Mouse (Mus musculus) MEL-GATA-1-ER (cell line): ENCODE measurements at regions not wholly inside any gene's neighbourhood (a gene's known extent, or its start where the extent isn't known, plus 50 kb on each side); places are given as distances from the start of the nearest gene placed in this dataset.
A peak's percentile ranks its signal among the peaks of the same experiment; 100 is the strongest.

Experiments
- DNase-seq: peaks from one replicate; pipeline ENCODE4 v3.0.0-alpha.2; 2012; ENCODE audit warnings: low read depth; ENCODE audit errors: extremely low read depth

DNA sequence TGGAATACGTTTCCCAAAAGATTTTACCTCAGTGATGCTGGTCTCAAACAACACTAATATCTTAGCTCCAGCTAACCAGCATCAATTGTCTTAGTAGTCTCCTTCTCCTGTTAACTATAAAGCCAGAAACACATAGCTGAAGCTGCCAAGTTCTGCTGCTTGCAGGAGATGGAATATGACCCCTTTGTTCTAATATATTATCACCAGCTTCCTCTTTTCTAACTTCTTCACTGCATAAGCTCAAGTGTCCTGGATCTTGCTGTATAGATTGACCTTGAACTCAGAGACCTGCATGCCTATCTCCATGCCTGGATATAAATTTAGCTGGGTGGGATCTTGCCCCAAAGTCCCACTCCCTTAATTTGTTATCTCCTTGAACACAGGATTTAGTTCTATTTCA is 94.8 kb downstream of the Rbm46 start:
- DNase-seq, result no peak

GRCm38 (mm10) chr3:82770512-82771270 is 105.6 kb downstream of the Rbm46 start:
- DNase-seq, result no peak

DNA sequence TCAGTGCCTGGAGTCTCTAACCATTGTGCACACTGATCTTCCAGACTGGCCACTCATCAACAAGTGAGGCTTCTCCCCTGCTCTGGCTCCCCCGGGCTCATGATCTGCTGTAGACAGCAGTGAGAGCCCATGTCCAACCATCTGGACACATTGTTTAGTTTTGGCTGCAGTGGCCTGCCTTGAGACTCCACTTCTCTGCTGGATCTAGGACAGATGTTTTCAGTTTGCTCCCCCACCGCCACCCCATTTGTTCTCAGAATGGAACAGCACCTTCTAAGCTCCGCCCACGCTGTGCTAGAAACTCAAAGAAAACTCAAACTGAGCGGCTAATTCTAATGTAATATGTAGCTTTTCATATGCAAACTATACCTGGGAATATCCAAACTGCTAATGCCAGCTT is 108.8 kb downstream of the Rbm46 start:
- DNase-seq, result no peak

GRCm38 (mm10) chr3:82759946-82760345 is 116.3 kb downstream of the Rbm46 start:
- no peak for DNase-seq

DNA sequence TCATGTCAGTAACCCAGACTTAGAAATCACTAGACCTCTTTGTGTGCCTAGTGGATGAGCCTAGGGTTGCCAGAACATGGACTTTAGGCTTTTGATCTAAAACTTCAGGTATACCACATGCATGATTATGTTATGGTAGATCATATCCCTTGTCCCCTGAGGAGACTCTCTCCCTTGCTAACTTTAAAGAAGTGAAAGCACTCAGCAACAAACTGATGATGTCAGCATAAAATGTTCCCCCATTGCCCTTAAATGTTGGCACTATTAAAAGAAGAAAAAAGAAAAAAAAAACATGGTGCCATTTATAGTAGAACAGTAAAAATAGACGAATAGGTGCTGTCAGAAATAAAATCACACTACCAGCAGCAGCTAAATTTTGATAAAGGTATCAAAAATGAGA is 117.3 kb downstream of the Rbm46 start:
- DNase-seq, result no peak

- DNase-seq, result peak; percentile 15
Measured at GRCm38 (mm10) chr3:82725546-82725945, 150.7 kb downstream of the Rbm46 start.

GRCm38 (mm10) chr3:82707628-82708027 is 159.7 kb upstream of the Npy2r start:
- no peak for DNase-seq

DNA sequence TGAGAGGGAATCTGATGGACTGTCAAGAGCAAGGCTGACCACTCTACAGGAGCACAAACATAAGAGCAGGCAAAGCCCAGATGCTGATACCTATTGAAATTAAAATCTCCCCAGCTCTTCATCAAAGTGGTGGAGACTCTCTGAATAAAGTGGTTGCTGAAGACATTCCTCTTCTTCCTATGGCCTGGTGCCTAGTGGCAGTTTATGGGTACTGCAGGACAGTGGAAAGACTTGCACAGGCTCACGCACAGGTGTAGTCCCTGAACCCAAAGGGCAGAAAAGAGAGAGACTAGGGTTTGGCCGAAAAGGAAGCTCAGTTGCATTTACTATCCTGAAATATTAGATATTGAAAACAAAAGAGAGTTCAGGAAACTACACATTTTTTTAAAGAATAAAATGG is 144.2 kb upstream of the Npy2r start:
- no peak for DNase-seq

- no peak for DNase-seq
Measured at GRCm38 (mm10) chr3:82656159-82656874, 108.4 kb upstream of the Npy2r start.

DNA sequence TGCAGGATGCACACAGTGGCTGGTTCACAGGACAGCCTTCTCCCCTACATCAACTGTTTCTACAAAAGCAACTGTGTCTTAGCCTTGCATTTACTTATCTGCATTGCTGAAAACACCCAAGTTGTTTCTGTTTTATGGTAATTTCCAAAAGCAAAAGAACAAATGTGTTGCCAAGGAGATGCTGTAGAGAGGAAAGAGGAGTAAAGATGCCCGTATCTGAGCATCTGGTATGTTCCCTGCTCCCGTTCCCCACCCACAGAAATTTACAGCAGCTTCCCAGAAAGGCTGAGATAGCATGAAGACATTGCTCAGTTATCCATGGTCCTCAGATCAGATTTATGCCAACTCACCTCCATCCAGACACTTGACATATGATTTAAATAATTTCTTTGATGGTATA is 104.5 kb upstream of the Npy2r start:
- no peak for DNase-seq

GRCm38 (mm10) chr3:82640052-82640451 is 92.2 kb upstream of the Npy2r start:
- DNase-seq, result no peak

GRCm38 (mm10) chr3:82636666-82637065 is 88.8 kb upstream of the Npy2r start:
- DNase-seq, result peak; percentile 45

DNA sequence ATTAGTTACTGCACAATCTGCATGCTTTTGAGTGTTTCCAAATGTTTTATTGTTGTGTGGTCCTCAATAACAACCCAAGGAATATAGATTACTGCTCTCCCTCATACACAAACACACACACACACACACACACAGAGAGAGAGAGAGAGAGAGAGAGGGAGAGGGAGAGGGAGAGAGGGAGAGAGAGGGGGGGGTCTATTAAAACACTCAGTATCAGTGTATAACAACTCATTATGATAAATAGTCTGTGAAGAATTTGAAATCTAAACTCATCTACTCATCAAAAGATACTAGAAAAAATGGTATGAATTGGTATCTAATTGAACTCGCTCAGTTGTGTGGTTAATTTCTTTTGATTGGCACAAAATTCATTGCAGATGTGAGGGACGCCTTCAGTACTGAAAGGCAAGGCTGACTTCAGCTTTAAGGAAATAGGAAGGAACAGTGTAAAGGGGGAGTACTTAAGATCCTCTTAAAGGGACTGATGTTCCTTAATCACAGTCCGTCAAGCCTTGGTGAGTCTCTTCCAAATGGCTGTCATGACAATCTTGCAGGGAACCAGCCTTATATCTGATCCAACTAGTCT is 72.6 kb upstream of the Npy2r start:
- DNase-seq, result no peak

DNA sequence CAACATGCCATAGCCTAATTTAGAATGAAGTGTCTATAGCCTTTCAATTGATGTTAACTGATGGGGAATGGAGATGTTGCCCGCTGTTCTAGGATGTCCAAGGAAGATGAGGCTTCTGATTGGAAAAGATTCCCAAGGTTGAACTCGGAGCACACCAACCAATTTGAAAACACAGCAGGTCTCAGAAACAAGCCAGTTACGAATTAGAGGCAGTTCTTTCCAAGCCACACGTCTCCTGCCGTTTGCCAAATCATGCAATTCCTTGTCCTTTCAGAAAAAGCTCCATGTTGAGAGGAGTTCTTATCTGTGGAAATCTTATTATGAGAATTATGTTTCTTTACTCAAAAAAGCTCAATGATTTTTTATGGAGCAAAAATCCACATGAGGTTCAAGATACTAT is 71.5 kb upstream of the Npy2r start:
- no peak for DNase-seq

- DNase-seq, result no peak
Measured at GRCm38 (mm10) chr3:82601880-82602279, 54.0 kb upstream of the Npy2r start.

DNA sequence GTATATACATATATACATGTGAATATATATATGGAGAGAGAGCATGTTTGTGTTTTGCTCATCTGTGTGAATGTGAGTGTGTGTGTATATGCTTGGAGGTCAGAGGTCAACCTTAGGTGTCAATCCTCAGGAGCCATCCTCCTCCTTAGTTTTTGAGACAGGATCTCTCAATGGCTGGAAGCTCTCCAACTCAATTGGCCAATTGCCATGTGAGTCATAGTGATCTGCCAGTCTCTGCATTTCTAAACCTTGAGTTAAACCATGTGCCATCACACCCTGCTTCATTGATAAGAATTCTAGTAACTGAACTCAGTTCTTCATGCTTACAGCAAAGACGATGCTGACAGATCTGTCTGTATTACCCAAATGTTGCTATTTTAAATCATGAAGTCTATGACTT is 50.8 kb upstream of the Npy2r start:
- no peak for DNase-seq
